Mouse (Mus musculus): ENCODE results near the gene Gadd45b. TPM values are rescaled to one million over a fixed set of nuclear protein-coding genes. Genes with fewer than 3 reads are reported as not detected.
A peak's percentile ranks its signal among the peaks of the same experiment; 100 is the strongest.

Gadd45b gene
- polyA plus RNA-seq, 1 experiment, result 7.8 TPM

- Histone ChIP-seq H3K27ac (ENCODE audit: control insufficient read depth, insufficient read depth, low read depth, low read length) (no peak overlapping the region), H3K4me1 (ENCODE audit: control insufficient read depth, insufficient read depth, low read length) (peaks cover 34% of the 10 kb centered on the region), H3K27me3 (ENCODE audit: control insufficient read depth, insufficient read depth, low read length) (no peaks in the 10 kb centered on the region), H3K4me3 (ENCODE audit: control insufficient read depth, low read depth, low read length) (peak overlapping the region; percentile 82), H3K36me3 (ENCODE audit: control insufficient read depth, insufficient read depth, low read length) (no peaks in the 10 kb centered on the region)
- no peak for TF ChIP-seq POLR2A (IDR thresholded peaks at IDR 0.05; ENCODE audit: control insufficient read depth, low read depth, low read length)
- no peak for TF ChIP-seq CTCF (IDR thresholded peaks at IDR 0.05; ENCODE audit: control insufficient read depth, insufficient read depth, insufficient replicate concordance, low read depth, low read length)
These were observed 33.0 kb upstream of the Gadd45b start for GRCm38 (mm10) chr10:80896581-80897485.

GRCm38 (mm10) chr10:80897861-80898510 lies 31.9 kb upstream of the Gadd45b start:
- Histone ChIP-seq H3K36me3 (ENCODE audit: control insufficient read depth, insufficient read depth, low read length) (no peaks in the 10 kb centered on the region), H3K4me3 (ENCODE audit: control insufficient read depth, low read depth, low read length) (peak overlapping the region; percentile 82), H3K27ac (ENCODE audit: control insufficient read depth, insufficient read depth, low read depth, low read length) (peak overlapping the region; percentile 46), H3K4me1 (ENCODE audit: control insufficient read depth, insufficient read depth, low read length) (peaks cover 34% of the 10 kb centered on the region), H3K27me3 (ENCODE audit: control insufficient read depth, insufficient read depth, low read length) (no peaks in the 10 kb centered on the region)
- TF ChIP-seq POLR2A (IDR thresholded peaks at IDR 0.05; ENCODE audit: control insufficient read depth, low read depth, low read length) (peak; percentile 54; the same call in 1 of the 2 replicates), CTCF (IDR thresholded peaks at IDR 0.05; ENCODE audit: control insufficient read depth, insufficient read depth, insufficient replicate concordance, low read depth, low read length) (no peak)

- Histone ChIP-seq H3K4me1 (ENCODE audit: control insufficient read depth, insufficient read depth, low read length) (peaks cover 34% of the 10 kb centered on the region), H3K36me3 (ENCODE audit: control insufficient read depth, insufficient read depth, low read length) (no peaks in the 10 kb centered on the region), H3K4me3 (ENCODE audit: control insufficient read depth, low read depth, low read length) (peak overlapping the region; percentile 82), H3K27me3 (ENCODE audit: control insufficient read depth, insufficient read depth, low read length) (no peaks in the 10 kb centered on the region), H3K27ac (ENCODE audit: control insufficient read depth, insufficient read depth, low read depth, low read length) (no peak overlapping the region)
- TF ChIP-seq POLR2A (IDR thresholded peaks at IDR 0.05; ENCODE audit: control insufficient read depth, low read depth, low read length) (no peak), CTCF (IDR thresholded peaks at IDR 0.05; ENCODE audit: control insufficient read depth, insufficient read depth, insufficient replicate concordance, low read depth, low read length) (no peak)
These were observed 30.8 kb upstream of the Gadd45b start for GRCm38 (mm10) chr10:80899074-80899473.

GRCm38 (mm10) chr10:80899591-80900317 lies 30.1 kb upstream of the Gadd45b start:
- H3K4me1 ChIP-seq (ENCODE audit: control insufficient read depth, insufficient read depth, low read length), result peaks cover 34% of the 10 kb centered on the region
- peak; percentile 35 for TF ChIP-seq POLR2A (IDR thresholded peaks at IDR 0.05; ENCODE audit: control insufficient read depth, low read depth, low read length)
- TF ChIP-seq CTCF (IDR thresholded peaks at IDR 0.05; ENCODE audit: control insufficient read depth, insufficient read depth, insufficient replicate concordance, low read depth, low read length), result no peak
- no peaks in the 10 kb centered on the region for H3K36me3 ChIP-seq (ENCODE audit: control insufficient read depth, insufficient read depth, low read length)
- peak overlapping the region; percentile 3; the same call in 1 of the 2 replicates for H3K27ac ChIP-seq (ENCODE audit: control insufficient read depth, insufficient read depth, low read depth, low read length)
- peak overlapping the region; percentile 82 for H3K4me3 ChIP-seq (ENCODE audit: control insufficient read depth, low read depth, low read length)
- no peaks in the 10 kb centered on the region for H3K27me3 ChIP-seq (ENCODE audit: control insufficient read depth, insufficient read depth, low read length)

GRCm38 (mm10) chr10:80900318-80901247 lies 29.3 kb upstream of the Gadd45b start, which contains the start of gene Timm13:
Gene Timm13 (minus strand): TSS chr10:80900969.
- peak within 1 kb of the TSS; percentile 82 for H3K4me3 ChIP-seq (ENCODE audit: control insufficient read depth, low read depth, low read length)
- H3K36me3 ChIP-seq (ENCODE audit: control insufficient read depth, insufficient read depth, low read length), result no peaks in the 10 kb centered on the region
- peak within 1 kb of the TSS; percentile 52 for H3K27ac ChIP-seq (ENCODE audit: control insufficient read depth, insufficient read depth, low read depth, low read length)
- TF ChIP-seq POLR2A (IDR thresholded peaks at IDR 0.05; ENCODE audit: control insufficient read depth, low read depth, low read length), result peak; percentile 82; the same call in 1 of the 2 replicates
- no peak for TF ChIP-seq CTCF (IDR thresholded peaks at IDR 0.05; ENCODE audit: control insufficient read depth, insufficient read depth, insufficient replicate concordance, low read depth, low read length)
- peaks cover 34% of the 10 kb centered on the region for H3K4me1 ChIP-seq (ENCODE audit: control insufficient read depth, insufficient read depth, low read length)
- H3K27me3 ChIP-seq (ENCODE audit: control insufficient read depth, insufficient read depth, low read length), result no peaks in the 10 kb centered on the region

All from testis, adult 2 months (tissue).